Mouse (Mus musculus): ENCODE results near the gene Tcf12.

Gene Tcf12

GRCm38 (mm10) chr9:71841850-71842249 lies 269.8 kb downstream of the Tcf12 start:
- no peak for DNase-seq (ENCODE audit: extremely low read depth, low read depth)

- no peak for DNase-seq (ENCODE audit: extremely low read depth, low read depth)
Observed at GRCm38 (mm10) chr9:71837366-71837765, 274.3 kb downstream of the Tcf12 start.

GRCm38 (mm10) chr9:71836366-71836765 lies 275.3 kb downstream of the Tcf12 start:
- no peak for DNase-seq (ENCODE audit: extremely low read depth, low read depth)

GRCm38 (mm10) chr9:71835203-71835815 lies 276.4 kb downstream of the Tcf12 start:
- DNase-seq (ENCODE audit: extremely low read depth, low read depth): no peak

GRCm38 (mm10) chr9:71834707-71835106 lies 277.0 kb downstream of the Tcf12 start:
- no peak for DNase-seq (ENCODE audit: extremely low read depth, low read depth)

- peak; percentile 34 for DNase-seq (ENCODE audit: extremely low read depth, low read depth)
Observed at GRCm38 (mm10) chr9:71831756-71832699, 279.6 kb downstream of the Tcf12 start.

GRCm38 (mm10) chr9:71830994-71831393 lies 280.7 kb downstream of the Tcf12 start:
- no peak for DNase-seq (ENCODE audit: extremely low read depth, low read depth)

GRCm38 (mm10) chr9:71830365-71830764 lies 281.3 kb downstream of the Tcf12 start:
- no peak for DNase-seq (ENCODE audit: extremely low read depth, low read depth)

GRCm38 (mm10) chr9:71829753-71830152 lies 281.9 kb downstream of the Tcf12 start:
- no peak for DNase-seq (ENCODE audit: extremely low read depth, low read depth)

GRCm38 (mm10) chr9:71829137-71829536 lies 282.5 kb downstream of the Tcf12 start:
- DNase-seq (ENCODE audit: extremely low read depth, low read depth): no peak

- no peak for DNase-seq (ENCODE audit: extremely low read depth, low read depth)
Observed at GRCm38 (mm10) chr9:71827371-71827770, 284.3 kb downstream of the Tcf12 start.

- no peak for DNase-seq (ENCODE audit: extremely low read depth, low read depth)
Observed at GRCm38 (mm10) chr9:71826040-71826525, 285.6 kb downstream of the Tcf12 start.

GRCm38 (mm10) chr9:71822003-71822402 lies 289.7 kb downstream of the Tcf12 start:
- DNase-seq (ENCODE audit: extremely low read depth, low read depth): no peak

GRCm38 (mm10) chr9:71818453-71818852 lies 293.2 kb downstream of the Tcf12 start:
- DNase-seq (ENCODE audit: extremely low read depth, low read depth): no peak

GRCm38 (mm10) chr9:71816121-71816520 lies 295.6 kb downstream of the Tcf12 start:
- DNase-seq (ENCODE audit: extremely low read depth, low read depth): no peak

- DNase-seq (ENCODE audit: extremely low read depth, low read depth): no peak
Observed at GRCm38 (mm10) chr9:71813565-71813964, 298.1 kb downstream of the Tcf12 start.

- DNase-seq (ENCODE audit: extremely low read depth, low read depth): no peak
Observed at GRCm38 (mm10) chr9:71812914-71813313, 298.8 kb downstream of the Tcf12 start.

GRCm38 (mm10) chr9:71812402-71812801 lies 299.3 kb downstream of the Tcf12 start:
- DNase-seq (ENCODE audit: extremely low read depth, low read depth): no peak

GRCm38 (mm10) chr9:71811404-71811803 lies 300.3 kb downstream of the Tcf12 start:
- no peak for DNase-seq (ENCODE audit: extremely low read depth, low read depth)

GRCm38 (mm10) chr9:71810723-71811122 lies 300.9 kb downstream of the Tcf12 start:
- DNase-seq (ENCODE audit: extremely low read depth, low read depth): no peak

GRCm38 (mm10) chr9:71808640-71809254 lies 302.9 kb downstream of the Tcf12 start:
- DNase-seq (ENCODE audit: extremely low read depth, low read depth): peak; percentile 4

- no peak for DNase-seq (ENCODE audit: extremely low read depth, low read depth)
Observed at GRCm38 (mm10) chr9:71807801-71808200, 303.9 kb downstream of the Tcf12 start.
